Mouse (Mus musculus) adrenal gland (tissue): ENCODE measurements at regions not wholly inside any gene's neighbourhood (a gene's known extent, or its start where the extent isn't known, plus 50 kb on each side); places are given as distances from the start of the nearest gene placed in this dataset.

ENCODE experiments used
- intact Hi-C: fragments of 180-260 bp; cut with DNase I; formaldehyde crosslinking; loops from one replicate; pipeline ENCODE4 v1.15.1; 2025

DNA sequence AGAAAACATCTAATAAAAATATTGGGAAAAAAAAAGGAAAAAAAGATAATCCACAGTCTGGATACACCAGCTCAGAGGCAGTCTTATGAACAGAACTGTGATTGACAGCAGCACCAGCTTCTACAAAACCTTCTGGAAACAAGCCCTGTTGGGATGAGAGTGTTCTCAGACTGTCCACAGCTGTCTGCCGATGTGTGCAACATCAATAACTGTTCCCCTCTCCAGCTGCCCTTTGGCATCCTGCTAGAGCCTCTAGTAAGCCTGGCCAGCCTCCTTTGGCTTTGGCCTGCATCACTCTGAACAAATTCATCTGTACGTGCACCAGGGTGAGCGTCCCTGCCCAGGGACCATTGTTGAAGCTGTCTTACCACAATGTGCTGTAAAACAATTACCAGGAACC lies 137.0 kb upstream of the Irs2 start:
- intact Hi-C loops: no loop called here

- intact Hi-C loops: no loop called here
These were observed 132.3 kb upstream of the Irs2 start for GRCm38 (mm10) chr8:11140566-11140965.

- intact Hi-C loops: no loop called here
These were observed 131.0 kb upstream of the Irs2 start for GRCm38 (mm10) chr8:11139294-11139693.

- intact Hi-C loops: no loop called here
These were observed 130.2 kb upstream of the Irs2 start for GRCm38 (mm10) chr8:11138302-11139020.

GRCm38 (mm10) chr8:11136566-11136965 lies 128.3 kb upstream of the Irs2 start:
- intact Hi-C loops: no loop called here

GRCm38 (mm10) chr8:11135135-11135534 lies 126.9 kb upstream of the Irs2 start:
- intact Hi-C loops: no loop called here

- intact Hi-C loops: no loop called here
These were observed 126.3 kb upstream of the Irs2 start for GRCm38 (mm10) chr8:11134562-11134961.

DNA sequence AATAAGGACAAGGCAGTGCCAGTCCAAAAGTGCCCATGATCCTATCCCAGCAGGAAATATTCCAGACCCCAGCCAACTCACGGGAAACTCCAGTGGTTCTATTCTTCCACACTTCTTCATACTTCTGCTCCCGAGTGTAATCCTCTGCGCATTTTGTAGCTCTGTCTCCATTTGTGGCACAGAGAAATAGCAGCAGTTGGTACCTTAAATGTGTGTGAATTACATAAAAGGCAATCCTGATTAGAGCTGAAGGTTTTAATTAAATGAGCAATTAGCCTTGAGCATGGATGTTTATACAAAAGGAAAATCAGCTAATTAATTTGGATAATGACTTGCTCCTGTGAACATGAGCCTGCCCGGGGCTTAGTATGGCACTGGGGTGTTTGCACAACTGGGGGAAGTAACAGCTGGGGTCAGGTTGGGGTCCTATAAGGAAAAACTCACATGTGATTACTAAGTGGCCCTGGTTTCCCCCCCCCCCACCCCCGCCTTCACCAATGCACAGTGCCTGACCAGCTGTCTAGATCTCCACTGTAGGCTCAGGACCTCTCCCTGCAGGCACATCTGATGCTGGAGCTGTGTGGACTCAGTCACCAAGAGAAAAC lies 110.9 kb upstream of the Irs2 start:
- intact Hi-C loops: no loop called here

GRCm38 (mm10) chr8:11116534-11116933 lies 108.3 kb upstream of the Irs2 start:
- intact Hi-C loops: no loop called here

- intact Hi-C loops: no loop called here
These were observed 107.0 kb upstream of the Irs2 start for GRCm38 (mm10) chr8:11115210-11115609.

DNA sequence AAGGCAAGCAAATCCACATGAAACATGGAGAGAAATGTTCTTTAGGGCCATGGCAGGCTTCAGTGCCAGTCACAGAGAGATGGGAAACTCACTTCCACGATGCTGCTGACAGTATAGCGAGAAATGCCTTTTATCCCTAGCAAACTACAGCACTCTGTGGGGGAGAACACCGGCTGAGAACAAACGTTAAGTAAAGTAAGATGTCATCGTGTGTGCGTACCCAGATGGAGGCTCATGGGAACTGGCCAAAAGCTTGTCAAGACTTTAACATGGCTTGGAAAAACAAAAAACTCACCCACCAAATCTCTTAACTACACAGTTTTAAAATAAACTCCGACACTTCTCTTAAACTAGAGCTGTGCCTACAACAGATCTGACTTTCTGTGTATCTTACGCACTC lies 106.3 kb upstream of the Irs2 start:
- intact Hi-C loops: no loop called here

DNA sequence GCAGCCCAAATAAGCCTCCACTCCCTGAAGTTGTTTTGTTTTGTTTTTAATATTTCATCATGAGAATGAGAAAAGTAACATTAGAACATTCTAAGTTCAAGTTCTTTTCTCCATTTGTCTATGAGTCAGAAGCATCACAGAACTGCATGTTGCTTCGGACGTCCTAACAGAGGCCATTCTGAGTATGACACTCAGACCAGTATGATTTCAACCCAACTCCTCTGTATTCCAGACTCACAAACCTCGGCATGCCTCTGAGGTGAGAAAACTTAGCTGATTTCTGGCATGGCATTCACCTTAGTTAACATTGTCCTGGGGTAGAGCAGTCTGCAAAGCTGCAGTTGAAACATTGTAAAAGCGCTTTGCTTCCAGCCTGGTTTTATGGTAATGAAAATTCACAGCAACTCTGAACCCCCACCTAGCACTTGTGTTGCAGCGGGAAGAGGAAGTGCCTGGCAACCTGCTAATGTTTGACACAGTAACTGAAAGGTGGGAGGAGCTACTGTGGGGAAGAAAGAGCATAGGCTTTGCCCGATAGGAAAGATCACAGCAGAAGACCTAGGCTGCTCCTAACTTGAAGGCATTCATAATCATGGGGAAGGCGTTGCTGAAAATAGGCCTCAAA lies 104.8 kb upstream of the Irs2 start:
- intact Hi-C loops: no loop called here

- intact Hi-C loops: no loop called here
These were observed 103.7 kb upstream of the Irs2 start for GRCm38 (mm10) chr8:11111987-11112386.

DNA sequence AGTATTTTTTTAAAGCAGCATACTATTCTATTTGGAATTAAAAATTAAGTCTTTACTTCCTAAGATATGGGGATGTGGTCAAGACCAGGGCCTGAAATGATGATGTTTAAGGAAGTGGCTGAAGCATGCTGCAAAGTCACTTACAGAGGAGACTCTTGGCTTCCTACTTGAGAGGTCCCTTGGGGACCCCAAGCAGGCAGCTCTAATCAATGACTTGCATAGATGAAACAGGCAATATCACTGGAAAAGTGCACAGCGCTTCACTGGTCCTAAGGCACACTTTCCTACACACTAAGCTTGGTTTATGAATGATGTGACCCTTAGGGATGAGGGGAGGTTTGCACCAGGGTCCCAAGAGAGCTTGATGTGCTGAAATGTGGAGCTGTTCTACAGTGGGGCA lies 99.2 kb upstream of the Irs2 start:
- intact Hi-C loops: no loop called here

GRCm38 (mm10) chr8:11107021-11107420 lies 98.8 kb upstream of the Irs2 start:
- intact Hi-C loops: no loop called here

GRCm38 (mm10) chr8:11103745-11104607 lies 95.7 kb upstream of the Irs2 start:
- intact Hi-C loops: no loop called here

DNA sequence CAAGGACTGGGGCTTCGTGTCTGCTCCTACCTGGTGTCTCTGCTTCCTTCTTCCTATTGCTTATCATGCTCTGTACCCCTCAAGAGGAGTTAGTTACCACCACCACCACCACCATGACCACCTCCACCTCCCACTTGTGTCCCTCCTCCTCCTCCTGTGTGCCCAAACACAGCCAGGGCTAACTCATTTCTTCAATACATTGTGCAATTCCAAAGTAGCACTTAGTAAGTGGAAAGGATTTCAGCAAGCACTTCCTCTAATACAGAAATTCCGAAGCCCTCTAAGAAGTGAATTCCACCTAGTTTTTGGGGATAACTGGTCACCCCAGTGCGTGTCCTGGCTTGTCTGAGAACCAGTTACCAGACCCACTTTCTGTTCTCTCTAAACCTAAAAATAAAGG lies 92.1 kb upstream of the Irs2 start:
- intact Hi-C loops: no loop called here

- intact Hi-C loops: no loop called here
These were observed 91.3 kb upstream of the Irs2 start for GRCm38 (mm10) chr8:11099591-11099855.

DNA sequence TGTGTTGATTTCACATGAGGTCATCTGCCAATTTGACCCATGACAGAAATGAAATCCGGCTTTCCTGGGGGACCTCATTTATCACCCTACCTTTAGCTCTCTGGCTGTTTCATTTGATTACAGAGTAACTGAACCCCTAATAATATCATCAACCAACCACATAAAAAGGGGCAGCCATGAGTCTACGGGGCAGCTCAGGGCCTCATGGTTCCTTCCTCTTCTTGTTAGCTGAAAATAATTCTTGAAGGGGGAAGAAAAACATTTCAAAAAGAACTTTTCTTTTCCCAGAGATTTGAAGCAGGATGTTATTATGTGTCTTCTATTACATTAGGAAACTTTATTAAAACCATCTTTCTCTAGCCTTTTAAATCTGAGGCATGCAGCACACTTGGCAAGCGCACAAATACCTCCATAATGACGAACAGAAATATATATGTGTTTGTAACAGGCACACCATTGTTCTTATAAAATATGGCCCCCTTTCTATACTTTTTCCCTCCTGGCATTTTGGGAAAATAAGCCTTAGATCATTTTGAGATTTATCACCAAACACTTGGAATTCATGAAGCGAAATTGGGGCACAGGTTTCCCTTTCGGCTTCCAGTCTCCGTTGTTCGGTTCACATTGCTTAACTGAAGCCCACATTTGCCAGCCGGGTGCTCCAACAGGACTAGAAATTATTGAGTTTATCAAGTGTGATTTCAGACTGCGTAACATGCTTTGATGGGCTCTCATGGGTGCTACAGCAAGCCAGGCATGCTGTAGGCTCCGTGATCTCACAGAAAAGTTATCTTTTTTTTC lies 90.7 kb upstream of the Irs2 start:
- intact Hi-C loops: no loop called here

DNA sequence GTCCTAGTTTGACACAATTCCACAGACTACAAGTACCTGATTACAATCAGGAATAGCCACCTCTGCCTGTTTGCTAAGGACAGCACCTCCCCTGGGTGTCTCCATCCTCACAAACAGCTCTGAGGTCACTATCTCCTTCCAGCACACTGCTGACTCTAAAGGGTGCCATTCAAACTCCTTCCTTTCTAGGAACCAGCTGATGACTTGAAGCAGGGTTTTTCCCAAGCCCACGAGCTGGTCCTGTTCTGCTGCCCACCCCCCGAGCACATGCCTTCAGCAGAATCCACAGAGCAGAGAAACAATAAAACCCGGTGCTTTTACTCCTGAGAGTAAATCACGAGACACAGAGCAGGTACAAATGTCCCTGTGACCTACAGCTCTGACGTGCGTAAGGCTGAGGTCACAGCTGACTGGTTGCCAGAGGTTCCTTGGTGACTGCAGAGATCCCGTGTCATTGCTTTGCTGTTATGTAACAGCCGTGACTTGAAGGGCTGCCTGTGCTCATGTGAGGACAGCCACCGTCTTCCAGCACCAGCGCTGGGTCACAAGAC lies 90.0 kb upstream of the Irs2 start:
- intact Hi-C loops: no loop called here

GRCm38 (mm10) chr8:11097813-11098212 lies 89.6 kb upstream of the Irs2 start:
- intact Hi-C loops: no loop called here
